22 mouse cellular contexts compared by ENCODE assay signal in genomic region chr1:194637391-194638304, GRCm38 (mm10). TPM values are rescaled to one million over a fixed set of nuclear protein-coding genes. Genes with fewer than 3 reads are reported as not detected.
DNase-seq lines count a peak whose midpoint lies in the region; ATAC-seq and TF ChIP-seq lines count a peak whose summit lies in the region.
"Had no signal": no experiment of that assay in that cellular context is flagged by ENCODE, and none has a peak within 500 bp of the region (broad histone marks: within the 10 kb centered on the region; RNA-seq: fewer than 3 reads in every experiment).

No protein-coding gene starts in this region.

- peak; percentile 45 for DNase-seq in embryo, embryonic 10.5 days (ENCODE audit: low spot score)
- no peak for DNase-seq in embryo, embryonic 11 days
- DNase-seq in midbrain, embryonic 10.5 days (ENCODE audit: low spot score): no peak
- no peak for DNase-seq in midbrain, postnatal 0 days (ENCODE audit: low spot score)
- DNase-seq in hindbrain, embryonic 14.5 days (ENCODE audit: low spot score): no peak
- DNase-seq in cerebellum, postnatal 25 days: no peak
- no peak for DNase-seq in layer of hippocampus, postnatal 14 days (ENCODE audit: low spot score in 2 of 2)
- no peak for DNase-seq in cerebellum, postnatal 14 days
- DNase-seq: cerebellum, postnatal 10 days; heart, postnatal 10 days; lung, embryonic 14.5 days; lung, postnatal 4 days; thymus, postnatal 25 days had no signal

- WGBS in midbrain, embryonic 10.5 days: 40% methylated on average over 5 of the region's 5 CpGs
- WGBS in midbrain, postnatal 0 days: 21% methylated on average over 5 of the region's 5 CpGs
- WGBS in hindbrain, embryonic 14.5 days: 5% methylated on average over 5 of the region's 5 CpGs

- H3K9ac ChIP-seq in midbrain, postnatal 0 days (replicated peaks; ENCODE audit: low read length, poor library complexity, severe bottlenecking): no peak overlapping the region
- H3K9ac ChIP-seq in hindbrain, embryonic 14.5 days: no peak overlapping the region
- H3K9ac ChIP-seq: embryonic facial prominence, embryonic 12.5 days; intestine, embryonic 15.5 days; kidney, embryonic 15.5 days; liver, embryonic 12.5 days; lung, embryonic 14.5 days; neural tube, embryonic 13.5 days had no signal

- H3K27me3 ChIP-seq in midbrain, embryonic 10.5 days (ENCODE audit: low read depth, poor library complexity, severe bottlenecking): 0 out of 2 replicates have a peak, but pooled peaks cover 6% of the 10 kb centered on the region
- H3K27me3 ChIP-seq in midbrain, postnatal 0 days (ENCODE audit: insufficient read depth, low read length): no peaks in the 10 kb centered on the region
- no peaks in the 10 kb centered on the region for H3K27me3 ChIP-seq in hindbrain, embryonic 14.5 days (ENCODE audit: control insufficient read depth, insufficient read depth, low read length)
- H3K27me3 ChIP-seq: embryonic facial prominence, embryonic 12.5 days; intestine, embryonic 15.5 days; kidney, embryonic 15.5 days; liver, embryonic 12.5 days; neural tube, embryonic 13.5 days had no signal

- no peak overlapping the region for H3K4me3 ChIP-seq in midbrain, embryonic 10.5 days
- no peak overlapping the region for H3K4me3 ChIP-seq in midbrain, postnatal 0 days (ENCODE audit: low read depth, low read length)
- no peak overlapping the region for H3K4me3 ChIP-seq in hindbrain, embryonic 14.5 days (replicated peaks; ENCODE audit: low read length)
- H3K4me3 ChIP-seq: embryonic facial prominence, embryonic 12.5 days; intestine, embryonic 15.5 days; kidney, embryonic 15.5 days; left cerebral cortex, adult 2 months; liver, embryonic 12.5 days; neural tube, embryonic 13.5 days had no signal

- peaks cover 46% of the 10 kb centered on the region for H3K4me1 ChIP-seq in midbrain, embryonic 10.5 days
- peaks cover 11% of the 10 kb centered on the region; the same call in 1 of the 2 replicates for H3K4me1 ChIP-seq in midbrain, postnatal 0 days (ENCODE audit: insufficient read depth, low read length)
- H3K4me1 ChIP-seq in hindbrain, embryonic 14.5 days (replicated peaks; ENCODE audit: control insufficient read depth, insufficient read depth, low read length): peaks cover 27% of the 10 kb centered on the region

- no peak overlapping the region for H3K4me2 ChIP-seq in midbrain, postnatal 0 days (ENCODE audit: low read depth, low read length, poor library complexity, severe bottlenecking)
- no peak overlapping the region for H3K4me2 ChIP-seq in hindbrain, embryonic 14.5 days (replicated peaks)
- H3K4me2 ChIP-seq: embryonic facial prominence, embryonic 12.5 days; intestine, embryonic 15.5 days; kidney, embryonic 15.5 days; liver, embryonic 12.5 days; lung, embryonic 14.5 days; neural tube, embryonic 13.5 days had no signal

- H3K9me3 ChIP-seq in midbrain, embryonic 10.5 days (replicated peaks): no peaks in the 10 kb centered on the region
- H3K9me3 ChIP-seq in midbrain, postnatal 0 days (ENCODE audit: low read length): no peaks in the 10 kb centered on the region
- no peaks in the 10 kb centered on the region for H3K9me3 ChIP-seq in hindbrain, embryonic 14.5 days (ENCODE audit: control insufficient read depth, low read length)
- H3K9me3 ChIP-seq: embryonic facial prominence, embryonic 12.5 days; G1E; intestine, embryonic 15.5 days; kidney, embryonic 15.5 days; liver, embryonic 12.5 days; neural tube, embryonic 13.5 days had no signal

- no peak for ATAC-seq in midbrain, postnatal 0 days (ENCODE audit: low FRiP score)
- peak; percentile 54; the same call in 1 of the 2 replicates for ATAC-seq in hindbrain, embryonic 14.5 days (ENCODE audit: low FRiP score)
- ATAC-seq: CD4-positive, CD25-positive, alpha-beta regulatory T cell, adult 4 months; intestine, embryonic 15.5 days; liver, embryonic 12.5 days had no signal

- no peak for TF ChIP-seq CTCF in midbrain, postnatal 0 days (IDR thresholded peaks at IDR 0.05)

- H3K27ac ChIP-seq in midbrain, embryonic 10.5 days (replicated peaks): 0 out of 2 replicates have a peak overlapping the region, but pooled peaks have one; percentile 28
- H3K27ac ChIP-seq in midbrain, postnatal 0 days (ENCODE audit: low read depth, low read length): no peak overlapping the region
- H3K27ac ChIP-seq in hindbrain, embryonic 14.5 days: no peak overlapping the region
- H3K27ac ChIP-seq: embryonic facial prominence, embryonic 12.5 days; intestine, embryonic 15.5 days; kidney, embryonic 15.5 days; left cerebral cortex, adult 2 months; liver, embryonic 12.5 days; neural tube, embryonic 13.5 days had no signal

- no peaks in the 10 kb centered on the region for H3K36me3 ChIP-seq in midbrain, embryonic 10.5 days
- H3K36me3 ChIP-seq in midbrain, postnatal 0 days (ENCODE audit: insufficient read depth, low read length): no peaks in the 10 kb centered on the region
- H3K36me3 ChIP-seq in hindbrain, embryonic 14.5 days (replicated peaks; ENCODE audit: control insufficient read depth, insufficient read depth): no peaks in the 10 kb centered on the region
- H3K36me3 ChIP-seq: embryonic facial prominence, embryonic 12.5 days; G1E; intestine, embryonic 15.5 days; kidney, embryonic 15.5 days; liver, embryonic 12.5 days had no signal

RNA-seq across cellular contexts. Expression of gene Plxna2, which starts 19.6 kb away (rescaled TPM):
- 9.2 and 11.2 TPM in 2 replicates for polyA plus RNA-seq in midbrain, embryonic 10.5 days (2016; fragmentation: Nextera tagmentation; extraction: Ambion mirVana)
- 43.6 and 44.3 TPM in 2 replicates for total RNA-seq in midbrain, postnatal 0 days (2014; rRNA removed)
- polyA plus RNA-seq in midbrain, postnatal 0 days (2015; fragmentation: Nextera tagmentation; extraction: Ambion mirVana): 8.3 and 9.9 TPM in 2 replicates
- 44.4 and 48.3 TPM in 2 replicates for polyA plus RNA-seq in hindbrain, embryonic 14.5 days (2014; fragmentation: Nextera tagmentation; extraction: Ambion mirVana)
- total RNA-seq in layer of hippocampus, postnatal 14 days (2021): 10 to 100 TPM; 80.9 to 82.4 TPM
- total RNA-seq: monocyte, adult 5-6 weeks had no signal
- polyA plus RNA-seq: CD4-positive, CD25-positive, alpha-beta regulatory T cell, adult 4 months; G1E had no signal
